Mouse (Mus musculus) liver, adult 2 months (tissue): ENCODE data around the gene Rspo4.

Source experiments
- CTCF ChIP-seq: fragments of 200-500 bp; IDR thresholded peaks from 2 replicates; pipeline ENCODE4 v1.5.1; 2011; ENCODE audit warnings: low read depth, low read length, control low read depth
- POLR2A ChIP-seq: fragments of 200-500 bp; IDR thresholded peaks from 2 replicates; pipeline ENCODE4 v1.6.1; 2011; ENCODE audit warnings: low read length, control low read depth; ENCODE audit not compliant: insufficient read depth; ENCODE audit errors: extremely low read depth

DNA sequence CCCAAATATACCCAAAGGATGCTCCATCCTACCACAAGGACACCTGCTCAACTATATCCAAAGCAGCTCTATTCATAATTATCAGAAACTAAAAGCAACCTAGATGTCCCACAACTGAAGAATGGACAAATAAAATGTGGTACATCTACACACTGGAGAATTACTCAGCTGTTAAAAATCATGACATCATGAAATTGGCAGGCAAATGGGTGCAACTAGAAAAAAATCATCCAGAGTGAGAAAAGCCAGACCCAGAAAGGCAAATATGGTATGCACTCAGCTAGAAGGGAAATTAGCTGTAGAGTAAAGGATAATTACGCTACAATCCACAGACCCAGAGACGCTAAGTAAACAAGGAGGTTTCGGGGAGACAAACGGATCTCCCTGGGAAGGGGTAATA lies 58.1 kb downstream of the Rspo4 start:
- no peak for TF ChIP-seq CTCF
- TF ChIP-seq POLR2A: no peak
